Mouse (Mus musculus) heart, embryonic 16.5 days (tissue): ENCODE measurements around the gene Hsd11b1. TPM values are rescaled to one million over a fixed set of nuclear protein-coding genes. Genes with fewer than 3 reads are reported as not detected.

Source experiments
- ATAC-seq: fragments of 200-750 bp; cut with Nextera tagmentation; replicated peaks from 2 replicates; pipeline ENCODE4 v1.8.0; 2017; ENCODE audit warnings: moderate number of reproducible peaks; ENCODE audit not compliant: insufficient read depth, low FRiP score; ENCODE audit errors: extremely low read depth
- H3K27ac ChIP-seq: fragments of 300-500 bp; sonication (generic); 2 replicates; pipeline ENCODE4 v1.5.1; 2014; ENCODE audit warnings: mild to moderate bottlenecking, low read length, control low read depth, moderate library complexity
- H3K27me3 ChIP-seq: fragments of 300-500 bp; sonication (generic); 2 replicates; pipeline ENCODE4 v1.6.1; 2014; ENCODE audit warnings: low read length, mixed read lengths; ENCODE audit not compliant: control insufficient read depth, insufficient read depth
- H3K36me3 ChIP-seq: fragments of 300-500 bp; sonication (generic); 2 replicates; pipeline ENCODE4 v1.6.1; 2014; ENCODE audit not compliant: control insufficient read depth, insufficient read depth
- H3K4me1 ChIP-seq: fragments of 300-500 bp; sonication (generic); 2 replicates; pipeline ENCODE4 v1.6.1; 2014; ENCODE audit warnings: low read length, mixed read lengths; ENCODE audit not compliant: control insufficient read depth, insufficient read depth
- H3K4me2 ChIP-seq: fragments of 300-500 bp; sonication (generic); 2 replicates; pipeline ENCODE4 v1.6.1; 2014; ENCODE audit warnings: low read depth, mild to moderate bottlenecking, control low read depth, low read length
- H3K4me3 ChIP-seq: fragments of 300-500 bp; sonication (generic); 2 replicates; pipeline ENCODE4 v1.5.1; 2014; ENCODE audit warnings: mild to moderate bottlenecking, control low read depth, low read length
- H3K9ac ChIP-seq: fragments of 300-500 bp; sonication (generic); 2 replicates; pipeline ENCODE4 v1.6.1; 2014; ENCODE audit warnings: low read length, control low read depth
- H3K9me3 ChIP-seq: fragments of 300-500 bp; sonication (generic); replicated peaks from 2 replicates; pipeline ENCODE4 v1.6.1; 2016; ENCODE audit warnings: low read length; ENCODE audit not compliant: control insufficient read depth
- WGBS: fragments of 180-500 bp; shearing (Covaris S2); extraction: QIAGEN DNeasy Blood & Tissue Kit; methylation state at CpG from one replicate; pipeline ENCODE4 v1.1.7; 2014; 5-methylcytosine and 5-hydroxymethylcytosine counted together
- polyA plus RNA-seq: library from polyadenylated mRNA; unstranded; fragments of >200 nt; fragmentation: Nextera tagmentation; extraction: Ambion mirVana; gene quantifications from 2 replicates; pipeline ENCODE4 v1.2.1, GENCODE M21; 2015

The Hsd11b1 gene
- polyA plus RNA-seq, 1 experiment from 2014 or later, result 3.7 TPM

DNA sequence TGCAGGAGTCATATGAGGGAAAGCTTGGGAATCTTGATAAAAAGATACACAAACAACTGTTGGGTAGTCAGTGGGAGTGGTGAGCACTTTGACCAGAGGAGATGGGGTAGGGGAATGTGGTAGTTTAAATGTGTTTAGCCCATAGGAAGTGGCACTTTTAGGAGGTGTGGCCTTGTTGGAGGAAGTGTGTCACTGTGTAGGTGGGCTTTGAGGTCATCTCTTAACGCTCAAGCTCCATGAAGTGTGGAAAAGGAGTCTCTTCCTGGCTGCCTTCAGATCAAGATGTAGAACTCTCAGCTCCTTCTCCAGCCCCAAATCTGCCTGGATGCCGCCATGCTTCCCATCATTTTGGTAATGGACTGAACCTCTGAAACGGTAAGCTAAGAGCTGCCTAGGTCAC lies 56.4 kb downstream of the Hsd11b1 start, which contains the start of gene Lamb3:
TSS of gene Lamb3 (plus strand) at position 197 of the 400 bp plus-strand sequence.
- ATAC-seq, result no peak
- Histone ChIP-seq H3K9me3 (no peaks in the 10 kb centered on the region), H3K27me3 (no peaks in the 10 kb centered on the region), H3K9ac (no peak within 1 kb of the TSS), H3K4me2 (no peak within 1 kb of the TSS), H3K27ac (no peak within 1 kb of the TSS), H3K36me3 (no peaks in the 10 kb centered on the region), H3K4me3 (no peak within 1 kb of the TSS), H3K4me1 (no peaks in the 10 kb centered on the region)
- 77% methylated on average over 3 of the region's 3 CpGs for WGBS

DNA sequence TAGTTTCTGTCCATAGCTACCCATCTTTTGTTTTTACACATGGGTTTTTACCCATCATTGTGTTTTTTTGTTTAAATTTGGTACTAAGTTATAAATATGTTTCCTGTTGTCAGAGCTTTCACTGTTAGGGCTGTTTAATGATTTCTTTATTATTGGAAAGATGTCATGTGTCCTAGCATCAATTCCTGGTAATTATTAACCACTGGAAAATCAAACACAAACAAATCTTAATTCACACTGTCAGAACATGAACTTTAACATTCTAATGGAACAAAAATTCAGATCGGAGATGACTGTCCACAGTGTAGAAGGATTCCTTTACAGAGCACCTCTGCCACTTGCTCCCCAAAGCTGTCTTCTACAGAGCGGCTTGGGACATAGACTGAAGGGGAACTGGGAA lies 58.4 kb downstream of the Hsd11b1 start:
- no peak for ATAC-seq
- no peaks in the 10 kb centered on the region for H3K4me1 ChIP-seq
- 92% methylated on average over 2 of the region's 2 CpGs for WGBS
- H3K27me3 ChIP-seq, result no peaks in the 10 kb centered on the region
- H3K4me2 ChIP-seq, result no peak overlapping the region
- no peak overlapping the region for H3K27ac ChIP-seq
- no peaks in the 10 kb centered on the region for H3K36me3 ChIP-seq
- H3K9me3 ChIP-seq, result no peaks in the 10 kb centered on the region
- H3K4me3 ChIP-seq, result no peak overlapping the region
- no peak overlapping the region for H3K9ac ChIP-seq

DNA sequence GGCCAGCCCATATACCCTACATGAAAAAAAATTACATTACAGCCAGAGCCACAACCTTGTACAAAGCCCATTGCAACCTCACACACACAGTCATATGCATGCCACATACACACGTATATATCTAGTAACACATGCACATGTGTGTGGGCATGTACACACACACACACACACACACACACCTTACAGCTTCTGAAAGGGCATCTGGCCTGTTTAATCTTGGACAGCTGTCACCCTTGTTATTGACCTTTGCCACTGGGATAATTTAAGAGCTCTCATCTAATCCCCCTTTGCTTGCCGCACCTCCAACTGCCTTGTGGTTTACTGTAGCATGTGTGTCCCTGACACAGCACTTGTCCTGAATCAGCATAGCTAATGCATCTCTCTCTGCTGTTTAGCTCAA lies 60.1 kb downstream of the Hsd11b1 start:
- Histone ChIP-seq H3K4me3 (no peak overlapping the region), H3K36me3 (no peaks in the 10 kb centered on the region), H3K4me1 (no peaks in the 10 kb centered on the region), H3K9ac (no peak overlapping the region), H3K27ac (no peak overlapping the region), H3K27me3 (no peaks in the 10 kb centered on the region), H3K4me2 (no peak overlapping the region), H3K9me3 (no peaks in the 10 kb centered on the region)
- 67% methylated on average over 2 of the region's 2 CpGs for WGBS
- ATAC-seq, result no peak

DNA sequence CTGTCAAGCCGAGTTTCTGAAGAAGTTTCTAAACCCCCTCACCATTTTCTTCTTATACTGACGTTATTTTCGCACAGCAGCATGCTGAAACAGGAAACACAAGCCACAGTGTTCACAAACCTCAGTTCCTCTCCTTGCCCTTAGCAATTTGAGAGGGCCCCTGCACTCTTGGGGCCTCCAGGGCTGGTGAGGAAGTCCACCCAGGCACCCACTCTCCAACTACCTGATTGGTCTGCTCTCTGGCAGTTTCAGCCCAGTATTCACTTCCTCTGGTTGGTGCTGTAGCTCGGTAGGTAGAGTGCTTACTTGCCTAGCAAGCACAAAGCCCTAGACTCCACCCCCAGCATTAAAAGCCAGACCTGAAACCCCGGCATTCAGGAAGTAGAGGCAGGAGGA lies 62.5 kb downstream of the Hsd11b1 start, which contains the start of gene Traf3ip3:
TSS of gene Traf3ip3 (minus strand) at position 321 of the 396 bp plus-strand sequence.
- Histone ChIP-seq H3K27ac (peak within 1 kb of the TSS; percentile 58; the same call in 1 of the 2 replicates), H3K27me3 (no peaks in the 10 kb centered on the region), H3K4me1 (no peaks in the 10 kb centered on the region), H3K9me3 (no peaks in the 10 kb centered on the region), H3K4me3 (peak within 1 kb of the TSS; percentile 34), H3K4me2 (peak within 1 kb of the TSS; percentile 32), H3K9ac (peak within 1 kb of the TSS; percentile 22; the same call in 1 of the 2 replicates), H3K36me3 (no peaks in the 10 kb centered on the region)
- WGBS, result 52% methylated on average over 5 of the region's 5 CpGs
- peak; percentile 74 for ATAC-seq

DNA sequence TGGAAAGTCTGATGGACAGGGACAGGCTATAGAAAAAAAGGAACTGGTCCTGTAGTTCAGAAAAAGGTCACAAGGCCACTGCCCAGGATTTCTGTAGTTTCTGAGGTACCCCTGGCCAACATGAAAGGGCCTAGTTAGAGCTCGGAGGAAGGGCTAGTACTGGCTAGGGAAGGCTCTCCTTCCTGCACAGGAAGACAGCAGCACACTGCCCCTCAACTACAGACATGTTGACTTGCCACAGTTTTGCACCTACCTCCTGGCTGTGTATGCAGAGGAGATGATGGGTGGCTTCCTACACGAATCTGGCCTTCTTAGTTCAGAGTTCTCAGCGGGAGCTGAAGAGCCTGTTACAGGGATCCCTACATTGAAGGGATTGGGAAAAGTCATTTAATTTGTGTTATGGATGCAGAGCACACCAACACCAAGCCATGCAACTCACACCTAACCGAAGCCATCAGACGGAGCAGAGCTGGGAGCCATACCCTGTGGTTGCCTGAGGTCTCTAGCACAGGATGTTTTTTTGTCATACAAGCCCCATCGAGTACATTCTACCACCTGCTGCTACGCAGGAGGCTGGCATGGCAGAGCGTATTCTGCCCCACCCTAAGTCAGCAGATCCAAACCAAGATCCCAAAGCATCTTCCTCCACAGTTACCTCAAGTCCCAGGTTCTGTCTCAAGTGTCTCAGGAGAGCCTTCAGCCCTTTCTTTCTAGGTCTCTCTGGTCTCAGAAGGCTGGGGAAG lies 63.1 kb downstream of the Hsd11b1 start:
- 71% methylated on average over 8 of the region's 8 CpGs for WGBS
- H3K27me3 ChIP-seq, result no peaks in the 10 kb centered on the region
- peak overlapping the region; percentile 34 for H3K4me3 ChIP-seq
- H3K36me3 ChIP-seq, result no peaks in the 10 kb centered on the region
- H3K9me3 ChIP-seq, result no peaks in the 10 kb centered on the region
- H3K4me1 ChIP-seq, result no peaks in the 10 kb centered on the region
- peak overlapping the region; percentile 32 for H3K4me2 ChIP-seq
- peak overlapping the region; percentile 22; the same call in 1 of the 2 replicates for H3K9ac ChIP-seq
- peak overlapping the region; percentile 58; the same call in 1 of the 2 replicates for H3K27ac ChIP-seq
- peak; percentile 28; the same call in 1 of the 2 replicates for ATAC-seq

DNA sequence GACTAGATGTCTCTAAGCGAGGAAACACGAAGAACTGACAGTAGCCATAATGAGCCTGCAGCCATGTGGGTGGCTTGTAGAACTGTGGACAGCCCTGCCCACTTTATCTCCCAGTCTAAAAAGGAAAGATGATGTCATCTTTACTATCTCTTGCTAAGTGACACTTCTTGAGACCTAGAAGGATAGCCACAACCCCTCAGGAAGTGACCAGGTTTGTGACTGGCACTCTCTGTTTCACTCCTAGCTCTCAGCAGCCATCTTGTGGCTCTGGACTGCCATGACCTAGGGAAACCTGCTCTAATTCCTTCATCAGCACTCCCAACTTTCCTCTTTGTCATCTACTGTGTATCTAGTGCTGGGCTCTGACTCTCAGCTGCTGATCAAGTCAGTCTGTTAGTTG lies 65.6 kb downstream of the Hsd11b1 start:
- H3K27ac ChIP-seq, result no peak overlapping the region
- no peaks in the 10 kb centered on the region for H3K4me1 ChIP-seq
- H3K4me2 ChIP-seq, result no peak overlapping the region
- no peaks in the 10 kb centered on the region for H3K36me3 ChIP-seq
- no peaks in the 10 kb centered on the region for H3K27me3 ChIP-seq
- ATAC-seq, result no peak
- 67% methylated on average over 2 of the region's 2 CpGs for WGBS
- H3K4me3 ChIP-seq, result no peak overlapping the region
- H3K9me3 ChIP-seq, result no peaks in the 10 kb centered on the region
- no peak overlapping the region for H3K9ac ChIP-seq

DNA sequence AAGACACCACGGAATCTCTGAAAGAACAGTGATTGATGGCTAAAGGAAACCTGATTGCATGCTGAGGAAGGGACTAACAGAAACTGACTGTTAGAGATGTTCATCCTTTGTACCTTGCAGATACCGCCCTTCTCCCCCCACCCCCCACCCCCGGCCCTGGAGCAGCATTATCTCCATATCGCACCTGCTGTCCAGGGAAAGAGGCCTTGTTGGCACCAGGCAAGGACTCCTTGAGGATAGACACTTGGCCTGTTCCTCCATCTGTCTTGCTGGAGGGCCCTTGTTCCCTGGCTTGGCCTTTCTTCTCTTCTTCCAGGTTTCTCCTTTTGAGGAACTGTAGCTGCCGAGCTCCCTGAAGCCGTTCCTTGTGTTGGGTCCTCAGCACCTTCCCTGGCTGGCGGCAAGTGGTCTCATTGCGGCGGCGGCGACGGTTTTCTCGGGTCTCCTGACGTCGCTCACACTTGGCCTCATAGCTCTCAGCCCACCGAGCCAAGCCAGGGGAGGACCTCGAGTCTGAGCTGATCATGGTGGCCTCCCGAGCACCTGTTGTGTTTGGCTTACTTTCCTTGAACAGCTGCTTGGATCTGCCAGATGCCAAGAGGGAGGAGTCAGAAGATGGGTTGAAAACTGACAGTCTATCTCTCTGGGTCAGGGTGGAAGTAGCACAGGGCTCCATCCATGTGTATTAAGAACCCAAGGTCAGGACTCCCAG lies 66.2 kb downstream of the Hsd11b1 start:
- H3K27me3 ChIP-seq, result no peaks in the 10 kb centered on the region
- no peak for ATAC-seq
- no peak overlapping the region for H3K4me3 ChIP-seq
- no peaks in the 10 kb centered on the region for H3K9me3 ChIP-seq
- no peaks in the 10 kb centered on the region for H3K4me1 ChIP-seq
- H3K4me2 ChIP-seq, result no peak overlapping the region
- H3K9ac ChIP-seq, result no peak overlapping the region
- no peak overlapping the region for H3K27ac ChIP-seq
- no peaks in the 10 kb centered on the region for H3K36me3 ChIP-seq
- 84% methylated on average over 18 of the region's 18 CpGs for WGBS

DNA sequence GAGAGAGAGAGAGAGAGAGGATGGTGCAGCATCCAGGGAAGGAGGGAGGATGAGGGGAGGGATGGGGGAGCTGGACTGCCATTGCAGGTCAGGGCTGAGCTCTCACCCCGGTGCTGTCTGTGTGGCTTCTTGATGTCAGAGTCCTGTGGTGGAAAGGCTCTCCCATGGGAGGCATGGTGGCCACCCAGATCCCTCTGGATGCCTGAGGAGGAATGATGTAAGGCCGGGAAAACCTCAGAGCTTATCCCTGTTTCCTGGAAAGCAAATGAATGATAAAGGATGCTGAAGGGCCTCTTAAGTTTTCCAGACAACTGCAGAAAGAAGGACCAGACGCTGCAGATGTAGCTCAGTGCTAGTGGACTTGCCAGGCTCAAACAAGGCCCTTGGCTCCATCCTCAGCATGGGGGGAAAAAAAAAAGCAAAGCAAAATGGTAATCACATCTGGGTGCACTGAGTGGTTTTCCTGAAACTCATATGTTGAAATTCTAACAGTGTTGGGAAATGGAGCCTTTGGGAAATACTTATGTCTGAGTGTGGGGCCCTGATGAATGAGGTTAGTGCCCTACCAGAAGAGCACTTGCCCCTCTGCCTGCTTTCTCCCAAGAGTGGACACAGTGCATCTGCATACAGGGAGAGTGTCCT lies 68.6 kb downstream of the Hsd11b1 start:
- Histone ChIP-seq H3K4me2 (no peak overlapping the region), H3K27ac (no peak overlapping the region), H3K27me3 (no peaks in the 10 kb centered on the region), H3K9me3 (no peaks in the 10 kb centered on the region), H3K9ac (no peak overlapping the region), H3K4me3 (no peak overlapping the region), H3K36me3 (no peaks in the 10 kb centered on the region), H3K4me1 (peaks cover 12% of the 10 kb centered on the region)
- ATAC-seq, result no peak
- WGBS, result 47% methylated on average over 3 of the region's 3 CpGs
